Mouse (Mus musculus) hindbrain, embryonic 11.5 days (tissue): ENCODE measurements at regions not wholly inside any gene's neighbourhood (a gene's known extent, or its start where the extent isn't known, plus 50 kb on each side); places are given as distances from the start of the nearest gene placed in this dataset.

ENCODE experiments used
- ATAC-seq: fragments of 200-750 bp; cut with Nextera tagmentation; 2 replicates; pipeline ENCODE4 v1.8.0; 2017; ENCODE audit warnings: mild to moderate bottlenecking, moderate TSS enrichment, moderate library complexity; ENCODE audit not compliant: low FRiP score
- DNase-seq: peaks from one replicate; pipeline ENCODE4 v3.0.0-alpha.2; 2015; ENCODE audit warnings: low spot score
- H3K27ac ChIP-seq: fragments of 300-500 bp; sonication (generic); 2 replicates; pipeline ENCODE4 v1.5.1; 2014; ENCODE audit warnings: mild to moderate bottlenecking, low read depth, low read length
- H3K27me3 ChIP-seq: fragments of 300-500 bp; sonication (generic); 2 replicates; pipeline ENCODE4 v1.6.1; 2014; ENCODE audit warnings: mild to moderate bottlenecking, low read length, moderate library complexity, mixed read lengths; ENCODE audit not compliant: control insufficient read depth, insufficient read depth
- H3K36me3 ChIP-seq: fragments of 300-500 bp; sonication (generic); 2 replicates; pipeline ENCODE4 v1.6.1; 2014; ENCODE audit warnings: mild to moderate bottlenecking, low read length, moderate library complexity, mixed read lengths; ENCODE audit not compliant: control insufficient read depth, insufficient read depth
- H3K4me1 ChIP-seq: fragments of 300-500 bp; sonication (generic); replicated peaks from 2 replicates; pipeline ENCODE4 v1.6.1; 2014; ENCODE audit warnings: low read length, mixed read lengths; ENCODE audit not compliant: control insufficient read depth, insufficient read depth
- H3K4me2 ChIP-seq: fragments of 300-500 bp; sonication (generic); replicated peaks from 2 replicates; pipeline ENCODE4 v1.6.1; 2014; ENCODE audit warnings: mild to moderate bottlenecking, low read depth, low read length
- H3K4me3 ChIP-seq: fragments of 300-500 bp; sonication (generic); 2 replicates; pipeline ENCODE4 v1.5.1; 2014; ENCODE audit warnings: low read depth, low read length
- H3K9ac ChIP-seq: fragments of 300-500 bp; sonication (generic); 2 replicates; pipeline ENCODE4 v1.6.1; 2014; ENCODE audit warnings: low read depth, low read length
- H3K9me3 ChIP-seq: fragments of 300-500 bp; sonication (generic); 2 replicates; pipeline ENCODE4 v1.6.1; 2016; ENCODE audit warnings: low read length; ENCODE audit not compliant: control insufficient read depth
- WGBS: fragments of 180-500 bp; shearing (Covaris S2); extraction: QIAGEN DNeasy Blood & Tissue Kit; methylation state at CpG from one replicate; pipeline ENCODE4 v1.1.7; 2014; 5-methylcytosine and 5-hydroxymethylcytosine counted together

GRCm38 (mm10) chr8:116111168-116111567 lies 393.6 kb upstream of the Dynlrb2 start:
- no peaks in the 10 kb centered on the region for H3K36me3 ChIP-seq
- ATAC-seq = no peak
- no peak overlapping the region for H3K4me3 ChIP-seq
- H3K4me2 ChIP-seq = no peak overlapping the region
- no peaks in the 10 kb centered on the region for H3K27me3 ChIP-seq
- no peaks in the 10 kb centered on the region for H3K9me3 ChIP-seq
- H3K4me1 ChIP-seq = no peaks in the 10 kb centered on the region; the same call in 1 of the 2 replicates
- 74% methylated on average over 12 of the region's 12 CpGs for WGBS
- no peak for DNase-seq
- H3K27ac ChIP-seq = no peak overlapping the region
- H3K9ac ChIP-seq = no peak overlapping the region

- Histone ChIP-seq H3K4me3 (no peak overlapping the region), H3K27me3 (no peaks in the 10 kb centered on the region), H3K27ac (no peak overlapping the region), H3K4me1 (no peaks in the 10 kb centered on the region), H3K9ac (no peak overlapping the region), H3K36me3 (no peaks in the 10 kb centered on the region), H3K4me2 (no peak overlapping the region), H3K9me3 (no peaks in the 10 kb centered on the region)
- DNase-seq (no peak), ATAC-seq (no peak)
- WGBS = 67% methylated on average over 3 of the region's 3 CpGs
Observed at GRCm38 (mm10) chr8:116096666-116097065, 389.1 kb upstream of the Maf start.

- Histone ChIP-seq H3K36me3 (no peaks in the 10 kb centered on the region), H3K27me3 (no peaks in the 10 kb centered on the region), H3K9ac (no peak overlapping the region), H3K4me3 (no peak overlapping the region), H3K9me3 (no peaks in the 10 kb centered on the region), H3K27ac (no peak overlapping the region), H3K4me1 (no peaks in the 10 kb centered on the region), H3K4me2 (no peak overlapping the region)
- no peak for ATAC-seq
- WGBS = 96% methylated on average over 2 of the region's 2 CpGs
- DNase-seq = no peak
Observed at GRCm38 (mm10) chr8:116083156-116083555, 375.6 kb upstream of the Maf start.

- no peaks in the 10 kb centered on the region for H3K27me3 ChIP-seq
- H3K36me3 ChIP-seq = no peaks in the 10 kb centered on the region
- H3K27ac ChIP-seq = no peak overlapping the region
- no peaks in the 10 kb centered on the region for H3K4me1 ChIP-seq
- no peak overlapping the region for H3K9ac ChIP-seq
- 75% methylated on average over 5 of the region's 5 CpGs for WGBS
- no peak overlapping the region for H3K4me3 ChIP-seq
- ATAC-seq (no peak), DNase-seq (no peak)
- no peak overlapping the region for H3K4me2 ChIP-seq
- H3K9me3 ChIP-seq = no peaks in the 10 kb centered on the region
Observed at GRCm38 (mm10) chr8:116078849-116079407, 371.3 kb upstream of the Maf start.

DNA sequence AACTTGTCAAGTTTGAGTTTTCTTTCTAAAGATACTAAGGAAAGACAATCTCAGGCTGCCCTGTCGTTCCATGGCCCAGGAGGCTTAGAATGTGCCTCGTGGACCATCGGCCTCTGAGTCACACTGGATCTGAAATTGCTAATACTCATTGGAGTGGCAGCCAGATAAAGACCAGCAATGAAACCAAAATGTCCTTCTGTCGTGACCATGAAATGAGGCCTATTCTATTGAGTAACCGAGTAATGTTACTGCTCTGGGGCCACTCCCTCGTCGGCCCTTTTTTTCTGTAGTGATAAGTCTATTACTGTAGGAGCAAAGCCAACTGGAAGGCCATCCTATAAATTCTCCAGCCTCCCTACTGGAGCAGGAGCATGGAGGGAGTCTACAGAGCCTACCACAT lies 363.9 kb upstream of the Maf start:
- no peak overlapping the region for H3K4me2 ChIP-seq
- H3K27ac ChIP-seq = no peak overlapping the region
- H3K4me1 ChIP-seq = no peaks in the 10 kb centered on the region
- H3K9ac ChIP-seq = no peak overlapping the region
- 88% methylated on average over 7 of the region's 7 CpGs for WGBS
- H3K27me3 ChIP-seq = no peaks in the 10 kb centered on the region
- no peak for ATAC-seq
- no peak for DNase-seq
- no peak overlapping the region for H3K4me3 ChIP-seq
- H3K36me3 ChIP-seq = no peaks in the 10 kb centered on the region
- no peaks in the 10 kb centered on the region for H3K9me3 ChIP-seq

- H3K4me1 ChIP-seq = no peaks in the 10 kb centered on the region
- ATAC-seq (no peak), DNase-seq (no peak)
- no peak overlapping the region for H3K27ac ChIP-seq
- H3K9me3 ChIP-seq = no peaks in the 10 kb centered on the region
- no peak overlapping the region for H3K4me2 ChIP-seq
- no peaks in the 10 kb centered on the region for H3K36me3 ChIP-seq
- WGBS = 89% methylated on average over 3 of the region's 3 CpGs
- H3K4me3 ChIP-seq = no peak overlapping the region
- no peaks in the 10 kb centered on the region for H3K27me3 ChIP-seq
- H3K9ac ChIP-seq = no peak overlapping the region
Observed at GRCm38 (mm10) chr8:116069538-116069937, 361.9 kb upstream of the Maf start.

DNA sequence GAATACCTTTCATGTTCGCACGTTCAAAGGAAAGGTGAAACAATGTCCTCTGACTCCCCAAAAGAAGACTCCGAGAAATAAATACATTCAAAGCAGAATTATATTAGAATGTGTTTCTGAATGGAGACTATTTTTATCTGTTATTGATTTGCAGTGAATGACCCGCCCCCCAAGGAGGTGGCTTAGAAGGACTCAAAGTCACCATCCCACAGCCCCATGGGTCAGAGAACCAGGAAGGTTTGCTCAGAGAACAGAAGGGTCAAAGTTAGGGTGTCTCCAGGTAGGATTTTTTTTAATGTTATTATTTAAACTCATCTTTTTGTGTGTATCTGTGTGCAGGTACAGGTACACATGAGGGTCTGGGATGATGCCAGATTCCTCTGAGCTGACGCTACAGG lies 360.4 kb upstream of the Maf start:
- Histone ChIP-seq H3K27me3 (no peaks in the 10 kb centered on the region), H3K9me3 (no peaks in the 10 kb centered on the region), H3K27ac (no peak overlapping the region), H3K9ac (no peak overlapping the region), H3K4me2 (no peak overlapping the region), H3K4me3 (no peak overlapping the region), H3K4me1 (no peaks in the 10 kb centered on the region), H3K36me3 (no peaks in the 10 kb centered on the region)
- WGBS = 92% methylated on average over 5 of the region's 5 CpGs
- ATAC-seq (no peak), DNase-seq (no peak)

GRCm38 (mm10) chr8:116067182-116067977 lies 359.8 kb upstream of the Maf start:
- WGBS = 86% methylated on average over 9 of the region's 9 CpGs
- no peaks in the 10 kb centered on the region for H3K36me3 ChIP-seq
- H3K4me3 ChIP-seq = no peak overlapping the region
- no peaks in the 10 kb centered on the region for H3K9me3 ChIP-seq
- no peak overlapping the region for H3K27ac ChIP-seq
- H3K9ac ChIP-seq = no peak overlapping the region
- no peaks in the 10 kb centered on the region for H3K27me3 ChIP-seq
- no peak overlapping the region for H3K4me2 ChIP-seq
- no peak for ATAC-seq
- DNase-seq = no peak
- H3K4me1 ChIP-seq = no peaks in the 10 kb centered on the region

GRCm38 (mm10) chr8:116065871-116066270 lies 358.3 kb upstream of the Maf start:
- H3K9me3 ChIP-seq = no peaks in the 10 kb centered on the region
- ATAC-seq (no peak), DNase-seq (no peak)
- H3K4me3 ChIP-seq = no peak overlapping the region
- H3K36me3 ChIP-seq = no peaks in the 10 kb centered on the region
- no peak overlapping the region for H3K9ac ChIP-seq
- 92% methylated on average over 7 of the region's 7 CpGs for WGBS
- H3K27ac ChIP-seq = no peak overlapping the region
- no peaks in the 10 kb centered on the region for H3K4me1 ChIP-seq
- H3K27me3 ChIP-seq = no peaks in the 10 kb centered on the region
- H3K4me2 ChIP-seq = no peak overlapping the region
